In genomic region chr2:29553945-29554634, GRCm38 (mm10) we compare ENCODE assay signal across 9 mouse cellular contexts.
A peak's percentile ranks its signal among the peaks of the same experiment; 100 is the strongest.
DNase-seq lines count a peak whose midpoint lies in the region; TF ChIP-seq lines count a peak whose summit lies in the region.
"Had no signal": no experiment of that assay in that cellular context is flagged by ENCODE, and none has a peak within 500 bp of the region (broad histone marks: within the 10 kb centered on the region; RNA-seq: fewer than 3 reads in every experiment).

No protein-coding gene starts in this region.

- no peak overlapping the region for H3K4me3 ChIP-seq in layer of hippocampus, adult 2 months
- H3K4me3 ChIP-seq: heart, embryonic 13.5 days had no signal

- DNase-seq in adrenal gland, adult (ENCODE audit: inconsistent age in 2 of 2, low spot score in 1 of 2), result peak; percentile 24 to 81
- no peak for DNase-seq in adrenal gland, adult 8-10 months
- peak; percentile 10 to 49 for DNase-seq in layer of hippocampus, adult 2 months (ENCODE audit: low spot score in 2 of 2)
- DNase-seq in layer of hippocampus, adult 9-11 months, result no peak
- DNase-seq in NIH3T3 (ENCODE audit: low read depth), result peak; percentile 48
- DNase-seq in forelimb bud, embryonic 11.5 days (ENCODE audit: low read depth, low spot score), result peak; percentile 58
- peak; percentile 71 for DNase-seq in lung, postnatal 14 days
- DNase-seq in thymus, postnatal 0 days (ENCODE audit: low spot score), result peak; percentile 62

- peak; percentile 93 for TF ChIP-seq CTCF in layer of hippocampus, adult 2 months (conservative IDR thresholded peaks at IDR 0.05)

- no peak overlapping the region for H3K27ac ChIP-seq in layer of hippocampus, adult 2 months
- H3K27ac ChIP-seq: heart, embryonic 13.5 days had no signal

Comparison
In these comparisons a context has a peak if more than half of its experiments do, and no peak if none do; other contexts are left out.
1. DNase-seq: peak in adrenal gland, adult (2 of 2), layer of hippocampus, adult 2 months (2 of 2), NIH3T3 (single experiment), forelimb bud, embryonic 11.5 days (single experiment), lung, postnatal 14 days (single experiment) and thymus, postnatal 0 days (single experiment); none in adrenal gland, adult 8-10 months (single experiment) and layer of hippocampus, adult 9-11 months (single experiment).